Mouse (Mus musculus): ENCODE measurements at regions not wholly inside any gene's neighbourhood (a gene's known extent, or its start where the extent isn't known, plus 50 kb on each side); places are given as distances from the start of the nearest gene placed in this dataset.
"Not testable (repeated sequence)": the region's sequence is repeated elsewhere in the genome, so short reads cannot be mapped to it uniquely, and the experiment has no call there.

DNA sequence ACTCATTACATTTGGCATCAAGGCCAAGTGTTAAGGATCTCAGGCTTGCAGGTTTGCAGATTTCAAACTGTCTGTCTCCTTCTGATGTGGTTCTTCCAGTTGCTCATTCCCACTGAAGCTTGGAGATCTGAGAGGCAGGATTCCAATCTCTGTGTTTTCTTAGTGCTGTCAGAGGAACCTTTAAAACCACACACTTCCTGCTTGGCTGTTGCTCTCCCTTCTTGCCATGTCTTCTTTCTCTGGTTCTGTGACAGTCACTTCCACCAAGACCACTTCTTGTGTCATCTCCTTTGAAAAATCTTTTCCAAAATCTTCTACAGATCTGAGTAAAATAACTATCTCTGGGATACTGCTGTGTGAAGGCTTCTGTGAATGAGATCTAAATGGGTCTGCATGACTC lies 117.3 kb downstream of the Gm5426 start:
- no peak for DNase-seq (ENCODE audit: low read depth, low spot score)

- DNase-seq (ENCODE audit: low read depth, low spot score): no peak
These were observed 118.0 kb downstream of the Gm5426 start for GRCm38 (mm10) chr10:96254250-96254862.

DNA sequence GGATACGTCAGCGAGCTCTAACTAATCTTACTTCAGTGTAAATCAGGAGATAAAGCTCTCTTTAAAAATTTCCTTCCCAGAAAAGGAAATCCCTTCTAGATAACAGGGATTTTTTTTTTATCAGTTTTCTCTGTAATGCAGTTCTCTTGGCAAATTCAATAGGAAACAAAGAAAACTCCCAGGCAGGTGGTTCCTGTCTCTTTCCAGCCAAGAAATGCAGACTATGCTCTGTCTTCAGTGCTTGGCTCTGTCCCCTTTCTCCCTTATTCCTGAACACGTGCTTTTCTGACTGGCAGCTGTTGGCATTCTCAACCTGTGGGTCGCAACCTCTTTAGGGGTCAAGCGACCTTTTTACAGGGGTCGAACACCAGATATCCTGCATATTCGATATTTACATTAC lies 121.5 kb downstream of the Gm5426 start:
- no peak for DNase-seq (ENCODE audit: low read depth, low spot score)

- DNase-seq (ENCODE audit: low read depth, low spot score): no peak
These were observed 122.8 kb downstream of the Gm5426 start for GRCm38 (mm10) chr10:96259242-96259641.

GRCm38 (mm10) chr10:96259648-96260047 lies 123.2 kb downstream of the Gm5426 start:
- no peak for DNase-seq (ENCODE audit: low read depth, low spot score)

DNA sequence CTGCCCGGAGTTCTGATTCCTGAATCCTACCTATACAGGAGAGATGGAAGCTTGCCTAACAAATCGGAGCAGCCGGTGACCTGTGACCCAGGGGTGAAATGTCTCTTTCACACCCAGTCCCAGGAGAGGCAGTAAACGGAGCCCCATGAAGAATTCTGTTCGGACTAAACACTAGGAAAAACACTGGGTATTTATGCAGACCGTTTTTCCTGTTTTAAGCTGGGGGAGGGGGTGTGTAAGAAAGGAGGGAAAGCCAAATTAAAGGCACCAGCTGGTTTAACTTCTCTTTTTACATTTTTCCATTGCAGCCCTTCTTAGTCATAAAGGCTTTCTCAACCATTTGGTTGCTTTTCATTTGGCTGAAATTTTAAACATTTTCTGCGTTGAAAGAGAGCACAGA lies 127.1 kb downstream of the Gm5426 start:
- no peak for DNase-seq (ENCODE audit: low read depth, low spot score)

DNA sequence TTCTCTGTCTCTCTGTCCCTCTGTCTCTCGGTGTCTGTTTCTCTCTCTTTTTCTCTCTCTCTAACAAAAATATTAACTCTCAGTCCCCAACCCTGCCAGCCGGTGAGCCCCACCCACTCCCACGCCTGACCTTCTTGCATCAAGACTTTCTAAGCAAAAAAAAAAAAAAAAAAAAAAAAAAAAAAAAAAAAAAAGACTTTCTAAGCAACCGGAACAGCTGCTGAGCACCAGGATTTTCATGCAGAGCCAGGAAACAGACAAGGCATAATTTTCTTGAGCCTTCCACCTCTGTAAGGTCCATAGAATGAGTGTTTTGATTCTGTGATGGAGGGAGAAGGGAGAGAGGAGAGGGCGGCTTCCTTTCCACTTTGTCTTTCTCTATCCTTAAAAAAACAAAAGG lies 128.0 kb downstream of the Gm5426 start:
- no peak for DNase-seq (ENCODE audit: low read depth, low spot score)

GRCm38 (mm10) chr10:96264866-96265265 lies 128.5 kb downstream of the Gm5426 start:
- no peak for DNase-seq (ENCODE audit: low read depth, low spot score)

DNA sequence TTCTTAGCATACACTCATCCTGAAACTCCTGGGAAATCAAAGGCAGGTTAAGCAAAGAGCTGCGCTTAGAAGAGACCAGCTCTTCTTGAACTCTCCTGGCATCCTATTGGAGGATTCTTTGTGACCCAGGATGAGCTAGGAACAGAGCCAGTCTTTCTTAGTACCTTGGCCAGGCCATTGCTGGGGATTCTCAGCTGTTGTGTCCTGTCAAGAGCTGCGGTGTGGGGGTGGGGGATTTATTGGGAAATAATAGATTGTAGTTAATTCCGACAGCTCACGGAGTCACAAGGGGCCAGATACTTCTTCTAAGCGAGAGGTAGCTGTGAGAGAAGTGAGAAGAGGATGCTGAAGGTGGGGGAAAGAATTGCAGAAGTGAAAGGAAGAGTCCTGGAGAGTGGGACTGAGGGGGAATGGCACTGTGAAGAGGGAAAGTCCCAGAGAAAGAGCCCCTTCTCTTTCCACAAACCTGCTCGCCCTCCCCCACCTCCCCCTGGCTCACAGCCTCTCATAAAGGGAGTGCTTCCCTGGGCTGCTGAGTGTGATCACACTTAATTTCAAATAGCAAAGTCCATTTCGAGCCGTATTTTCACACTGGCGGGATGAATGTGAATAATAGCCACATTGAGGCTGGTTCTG lies 129.8 kb downstream of the Gm5426 start:
- DNase-seq (ENCODE audit: low read depth, low spot score): no peak

DNA sequence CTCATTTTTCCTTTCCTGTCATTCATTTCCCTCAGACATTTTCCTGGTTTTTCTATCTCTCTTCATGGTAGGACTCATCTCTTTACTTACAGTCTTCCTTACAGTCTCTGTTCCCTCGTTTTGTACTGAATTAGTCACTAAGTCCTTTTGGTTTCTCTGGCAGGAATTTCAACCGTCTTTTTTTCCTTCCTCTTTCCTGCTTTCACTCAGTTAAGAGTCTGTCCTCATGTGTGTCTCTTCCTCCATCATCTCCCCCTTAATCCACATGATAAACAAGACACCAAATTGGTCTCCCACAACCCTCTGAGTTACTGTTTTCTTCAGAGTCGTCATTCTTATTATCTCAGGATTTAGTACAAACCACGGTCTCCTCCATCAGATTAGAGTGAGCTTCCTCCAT lies 131.2 kb downstream of the Gm5426 start:
- DNase-seq (ENCODE audit: low read depth, low spot score): no peak

DNA sequence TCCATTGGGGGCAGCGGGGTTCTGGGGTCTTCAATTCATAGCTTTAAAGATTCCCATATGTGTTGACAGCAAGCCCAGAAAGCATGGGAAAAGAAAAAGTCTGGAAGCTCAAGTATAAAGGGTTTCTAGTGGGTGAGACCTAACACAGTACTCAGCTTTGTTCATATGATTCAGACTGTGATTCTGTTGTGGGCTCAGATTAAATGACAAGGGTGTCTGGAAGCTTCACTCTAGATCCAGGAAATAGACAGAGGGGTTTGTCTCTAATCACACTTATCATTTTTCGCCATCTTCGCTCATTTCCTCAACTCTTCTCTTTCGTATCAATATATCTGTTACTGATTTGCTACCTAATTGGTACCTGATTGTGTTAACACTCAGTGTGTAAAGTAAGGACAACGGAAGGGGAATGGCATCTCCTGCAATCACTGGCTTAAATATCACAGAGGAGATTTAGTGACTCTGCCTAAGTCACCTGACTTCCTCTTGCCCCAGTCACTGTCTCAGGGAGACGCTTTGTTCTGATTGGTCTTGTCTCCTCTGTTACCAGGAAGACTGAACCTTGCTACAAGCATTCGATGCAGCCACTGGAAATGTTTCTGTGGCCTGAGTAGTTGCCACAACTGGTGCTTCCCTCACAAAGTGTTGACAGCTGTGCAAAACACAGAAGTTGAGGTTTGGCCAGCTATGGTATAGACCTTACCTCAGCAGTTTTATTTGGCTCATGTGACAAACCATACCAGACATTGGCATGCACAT lies 137.4 kb downstream of the Gm5426 start:
- no peak for DNase-seq (ENCODE audit: low read depth, low spot score)

GRCm38 (mm10) chr10:96280149-96280548 lies 143.7 kb downstream of the Gm5426 start:
- DNase-seq (ENCODE audit: low read depth, low spot score): no peak

DNA sequence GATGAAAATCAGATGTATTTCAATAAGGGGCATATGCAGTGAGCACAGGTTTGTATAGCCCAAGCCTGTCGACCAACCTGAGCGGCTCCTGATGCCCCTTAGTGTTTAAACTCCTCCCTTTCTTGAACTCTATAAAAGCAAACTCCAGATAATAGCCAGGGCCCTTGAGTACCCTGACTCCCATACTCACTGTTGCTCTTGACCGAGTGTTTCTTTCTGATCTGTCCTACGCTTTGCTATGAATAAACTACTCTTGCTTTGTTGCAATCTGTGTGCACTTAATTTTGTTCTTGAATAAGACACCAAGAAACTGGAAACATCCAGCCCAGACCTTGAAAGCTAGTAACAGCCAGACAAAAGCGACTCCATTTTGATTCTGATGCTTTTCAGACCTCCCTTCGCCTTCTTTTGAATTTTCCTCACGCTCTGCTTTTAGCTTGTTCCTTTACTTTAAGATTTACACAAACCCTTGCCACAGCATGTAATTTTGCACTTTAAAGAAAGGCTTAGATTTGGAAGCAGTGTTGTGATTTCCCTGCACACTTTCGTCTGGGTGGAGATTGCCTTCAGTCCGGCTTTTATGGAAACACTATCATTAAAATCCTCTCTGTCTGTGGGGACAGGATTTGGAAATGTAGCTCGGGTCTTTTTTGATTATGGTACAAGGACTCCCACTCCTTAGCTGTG lies 149.1 kb downstream of the Gm5426 start:
- DNase-seq (ENCODE audit: low read depth, low spot score): no peak

GRCm38 (mm10) chr10:96286094-96286485 lies 149.7 kb downstream of the Gm5426 start:
- DNase-seq (ENCODE audit: low read depth, low spot score): no peak

- DNase-seq (ENCODE audit: low read depth, low spot score): not testable (repeated sequence)
These were observed 152.6 kb downstream of the Gm5426 start for GRCm38 (mm10) chr10:96289005-96289404.

- no peak for DNase-seq (ENCODE audit: low read depth, low spot score)
These were observed 157.2 kb downstream of the Gm5426 start for GRCm38 (mm10) chr10:96293622-96294021.

DNA sequence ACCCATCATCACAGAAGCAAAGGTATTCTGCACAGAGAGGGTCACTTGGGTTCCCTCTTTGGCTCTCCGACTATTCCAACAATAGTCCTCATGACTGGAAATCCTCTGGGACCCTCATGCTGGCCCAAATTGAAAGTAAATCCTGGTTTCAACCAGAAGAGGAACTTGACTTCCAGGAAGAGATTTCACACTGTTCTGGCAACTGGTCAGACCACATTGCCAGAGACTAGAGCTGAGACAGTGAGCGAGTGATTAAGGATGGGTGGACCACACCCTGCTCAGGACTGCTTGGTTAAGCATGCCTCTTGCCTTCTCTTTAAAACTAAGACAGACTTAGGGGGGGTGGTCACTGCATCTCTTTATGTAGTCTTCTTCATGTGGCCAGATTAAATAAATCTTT lies 158.3 kb downstream of the Gm5426 start:
- DNase-seq (ENCODE audit: low read depth, low spot score): no peak

DNA sequence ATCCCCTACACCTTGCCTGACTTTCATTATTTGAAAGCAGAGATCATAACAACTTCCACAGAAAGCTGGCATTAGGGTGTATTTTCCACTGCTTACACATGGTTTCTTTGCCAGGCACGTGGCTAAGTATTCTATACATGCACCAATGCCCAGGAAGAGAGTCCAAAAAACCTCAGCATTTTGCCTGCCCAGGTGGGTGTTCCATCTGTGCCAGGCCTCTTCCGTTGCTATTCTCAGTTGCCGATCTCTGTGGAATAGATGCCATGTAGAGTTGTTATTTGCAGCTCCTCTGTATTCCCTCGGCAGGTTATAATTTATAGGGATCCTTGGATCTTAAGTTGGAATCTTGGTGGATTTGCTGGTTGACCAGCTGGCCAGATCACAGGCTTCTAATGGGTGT lies 161.3 kb downstream of the Gm5426 start:
- DNase-seq (ENCODE audit: low read depth, low spot score): no peak

GRCm38 (mm10) chr10:96298566-96298965 lies 162.2 kb downstream of the Gm5426 start:
- no peak for DNase-seq (ENCODE audit: low read depth, low spot score)

DNA sequence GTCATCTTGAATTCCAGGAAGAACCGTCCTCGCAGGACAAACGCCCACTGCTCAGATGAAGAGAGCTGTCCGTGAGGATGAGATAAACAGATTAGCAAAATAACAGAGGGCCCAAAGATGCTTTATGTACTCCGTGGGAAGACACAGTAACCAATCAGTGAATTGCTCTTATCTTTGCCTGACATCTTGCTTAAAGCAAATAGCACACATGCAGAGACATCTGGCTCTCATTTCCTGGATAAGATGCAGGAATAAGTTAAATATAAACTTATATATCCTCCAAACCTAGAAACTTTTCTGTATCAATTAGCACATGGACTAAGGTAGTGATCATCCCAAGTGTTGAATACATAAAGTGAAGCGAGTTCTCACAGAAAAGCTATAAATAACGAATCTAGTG lies 169.3 kb downstream of the Gm5426 start:
- no peak for DNase-seq (ENCODE audit: low read depth, low spot score)

DNA sequence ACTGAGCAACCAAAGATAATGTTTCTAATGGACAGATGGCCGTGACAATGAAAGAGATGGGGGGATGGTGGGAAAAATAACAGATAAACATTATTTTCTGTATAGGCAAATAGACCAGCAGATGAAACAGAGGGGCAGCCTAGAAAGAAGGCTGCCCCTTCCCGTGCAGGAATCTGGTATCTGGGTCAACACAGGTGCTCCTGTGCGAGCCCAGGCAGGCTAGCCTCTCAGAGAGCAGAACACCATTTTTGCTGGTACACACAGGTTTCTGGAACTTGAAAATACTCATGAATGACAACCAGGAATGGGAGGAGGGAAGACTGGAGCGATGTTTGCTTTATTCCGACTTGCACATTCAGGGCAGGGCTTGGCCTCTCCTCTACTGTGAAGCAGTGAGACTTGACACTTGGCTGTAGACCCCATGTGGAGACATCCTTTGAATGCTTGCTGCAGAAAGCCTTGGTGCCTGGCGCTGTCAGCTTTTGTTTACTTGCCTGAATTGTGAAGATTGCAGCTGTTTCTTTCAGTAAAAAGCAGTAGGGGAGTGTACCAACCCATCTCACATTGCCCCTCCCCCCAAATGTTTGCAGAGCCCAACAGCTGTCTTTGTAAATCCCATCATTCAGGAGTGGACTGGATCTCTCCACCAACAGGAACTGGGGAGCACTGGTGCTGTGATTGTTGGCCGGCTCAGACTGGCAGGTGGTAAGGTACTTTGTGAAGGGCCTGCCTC lies 172.5 kb downstream of the Gm5426 start:
- DNase-seq (ENCODE audit: low read depth, low spot score): peak; percentile 48

DNA sequence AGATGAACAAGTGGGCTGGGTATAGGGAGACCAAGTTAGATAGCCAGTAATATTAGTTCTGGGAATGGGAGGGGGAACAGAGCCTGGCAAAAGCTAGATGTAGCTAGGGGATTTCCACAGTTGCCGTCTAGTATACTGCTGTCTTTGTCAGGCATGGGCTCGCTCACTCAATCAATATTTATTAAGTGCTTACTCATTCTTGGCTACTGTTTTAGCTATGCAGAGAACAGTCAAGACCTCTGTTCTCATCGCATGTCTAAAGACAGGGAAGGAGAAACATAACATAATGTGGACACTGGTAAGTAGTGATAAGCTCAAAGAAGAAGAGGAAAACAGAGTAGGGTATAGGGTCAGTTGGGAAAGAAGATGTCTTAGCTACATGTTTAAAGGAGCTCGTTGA lies 173.4 kb downstream of the Gm5426 start:
- DNase-seq (ENCODE audit: low read depth, low spot score): no peak

Data from WW6 (cell line).